Mouse (Mus musculus) left cerebral cortex, postnatal 14 days (tissue): ENCODE data around the gene Eps8l3. TPM values are rescaled to one million over a fixed set of nuclear protein-coding genes. Genes with fewer than 3 reads are reported as not detected.
A peak's percentile ranks its signal among the peaks of the same experiment; 100 is the strongest.
"Not testable (repeated sequence)": the region's sequence is repeated elsewhere in the genome, so short reads cannot be mapped to it uniquely, and the experiment has no call there.

Experiments
- DNase-seq, 2 experiments: peaks; one replicate each; pipeline ENCODE4 v3.0.0; 2021 to 2022; ENCODE audit warnings: low spot score in 2 of 2, mixed read lengths in 1 of 2
- intact Hi-C: fragments of 180-260 bp; cut with DNase I; formaldehyde crosslinking; loops from one replicate; pipeline ENCODE4 v1.15.1; 2025
- total RNA-seq, 2 experiments: library from RNA; stranded (reverse); gene quantifications; 2 replicates each; pipeline ENCODE4 v1.2.3; 2021

Gene Eps8l3
- total RNA-seq, 2 experiments from 2014 or later: not detected

DNA sequence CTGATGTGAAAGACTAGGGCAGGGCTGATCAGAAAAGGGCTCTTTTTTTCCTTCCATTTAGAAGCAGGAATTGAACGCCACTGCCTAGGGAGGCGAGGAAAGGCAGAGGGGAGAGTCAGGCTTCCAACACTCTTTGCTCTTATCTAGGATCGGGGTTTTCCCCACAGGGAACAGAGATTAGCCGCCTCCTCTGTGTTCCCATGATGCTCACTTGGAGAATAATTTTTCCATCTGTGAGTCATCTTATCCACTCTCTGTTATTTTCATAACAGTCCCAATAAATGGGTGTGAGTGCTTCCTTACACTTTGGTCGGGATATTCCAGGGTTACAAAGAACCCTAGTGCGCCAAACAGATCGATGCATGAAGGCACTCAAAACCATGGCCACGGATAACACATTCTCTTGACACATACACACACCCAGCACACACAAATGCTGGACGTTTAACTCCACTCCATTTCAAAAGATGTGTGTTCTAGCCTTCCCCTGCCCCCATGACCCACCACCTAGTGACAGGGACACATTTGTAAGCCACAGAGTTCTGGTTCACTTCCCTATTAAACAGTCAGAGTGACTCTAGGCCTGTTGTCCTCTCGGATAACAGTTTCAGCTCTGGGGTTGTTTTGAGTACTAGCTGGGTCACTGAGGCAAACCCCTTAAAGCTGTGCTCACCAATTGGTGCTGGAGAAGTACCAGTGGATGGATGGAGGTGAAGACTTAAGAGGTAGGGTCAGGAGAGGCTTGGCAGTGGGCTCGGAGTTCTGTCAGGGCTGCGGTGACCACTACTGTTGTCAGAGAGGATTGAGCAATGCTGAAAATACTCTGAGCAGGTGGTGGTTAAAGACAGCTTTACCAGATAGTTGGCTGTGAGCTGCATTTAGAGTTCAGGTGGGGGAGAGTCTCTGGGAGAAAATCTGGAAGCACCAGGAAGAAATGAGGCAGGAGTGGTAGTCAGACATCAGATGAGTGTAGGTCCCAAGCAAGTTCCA, 1.0 kb downstream of the Eps8l3 start:
- intact Hi-C loops: no loop called here
- no peak for DNase-seq

DNA sequence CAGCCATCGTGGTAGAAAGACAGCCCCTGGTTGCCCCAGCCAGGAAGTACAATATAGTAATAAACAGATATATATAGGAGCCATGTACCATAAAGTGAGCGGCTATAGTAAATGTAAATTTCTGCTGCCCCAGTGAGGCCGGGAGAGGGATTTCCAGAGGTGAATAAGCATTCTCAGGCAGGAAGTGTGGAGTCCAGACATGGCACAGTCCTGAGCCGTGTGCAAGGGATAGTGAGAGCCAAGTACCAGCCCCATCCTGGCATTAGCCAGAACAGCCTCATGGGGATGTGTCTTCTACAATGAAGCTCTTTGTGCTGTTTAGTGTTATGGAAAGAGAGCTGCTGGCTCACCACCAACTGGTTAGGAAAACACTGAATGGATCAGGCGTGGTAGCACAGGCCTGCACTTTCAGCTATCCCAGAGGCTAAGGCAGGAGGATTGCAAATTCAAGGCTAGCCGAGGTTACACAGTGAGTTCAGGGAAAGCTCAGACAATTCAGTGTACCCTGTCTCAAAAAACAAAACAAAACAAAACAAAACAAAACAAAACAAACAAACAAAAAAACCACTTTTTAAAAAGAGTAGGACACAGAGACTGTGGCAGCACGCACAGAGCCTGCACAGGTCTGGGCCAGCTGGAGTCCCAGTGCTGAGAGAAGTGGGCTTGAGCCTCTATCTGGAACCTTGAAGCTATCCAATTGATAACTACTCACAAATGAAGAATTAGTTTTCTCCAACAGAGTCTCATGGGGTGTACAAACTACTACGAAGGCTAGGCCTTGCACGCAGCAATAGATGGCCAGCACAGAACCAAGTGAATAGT, 10.9 kb downstream of the Eps8l3 start:
- intact Hi-C loops: no loop called here
- peak; percentile 68 to 84 for DNase-seq

- intact Hi-C loops, DNase-seq: not testable (repeated sequence)
These were observed 12.2 kb downstream of the Eps8l3 start for GRCm38 (mm10) chr3:107889236-107889635.

- intact Hi-C loops: no loop called here
These were observed 18.2 kb downstream of the Eps8l3 start for GRCm38 (mm10) chr3:107895194-107895719.

GRCm38 (mm10) chr3:107895720-107896569, 18.9 kb downstream of the Eps8l3 start, which contains the start of gene Gstm5:
Gstm5 (plus strand) TSS chr3:107895821.
- DNase-seq: peak; percentile 86 to 87
- intact Hi-C loops: no loop called here

More at GRCm38 (mm10) chr3:107895194-107895719, 18.2 kb downstream of the Eps8l3 start:
- DNase-seq: no peak

- intact Hi-C loops: no loop called here
- DNase-seq: no peak
These were observed 21.7 kb downstream of the Eps8l3 start for GRCm38 (mm10) chr3:107898691-107899090.

DNA sequence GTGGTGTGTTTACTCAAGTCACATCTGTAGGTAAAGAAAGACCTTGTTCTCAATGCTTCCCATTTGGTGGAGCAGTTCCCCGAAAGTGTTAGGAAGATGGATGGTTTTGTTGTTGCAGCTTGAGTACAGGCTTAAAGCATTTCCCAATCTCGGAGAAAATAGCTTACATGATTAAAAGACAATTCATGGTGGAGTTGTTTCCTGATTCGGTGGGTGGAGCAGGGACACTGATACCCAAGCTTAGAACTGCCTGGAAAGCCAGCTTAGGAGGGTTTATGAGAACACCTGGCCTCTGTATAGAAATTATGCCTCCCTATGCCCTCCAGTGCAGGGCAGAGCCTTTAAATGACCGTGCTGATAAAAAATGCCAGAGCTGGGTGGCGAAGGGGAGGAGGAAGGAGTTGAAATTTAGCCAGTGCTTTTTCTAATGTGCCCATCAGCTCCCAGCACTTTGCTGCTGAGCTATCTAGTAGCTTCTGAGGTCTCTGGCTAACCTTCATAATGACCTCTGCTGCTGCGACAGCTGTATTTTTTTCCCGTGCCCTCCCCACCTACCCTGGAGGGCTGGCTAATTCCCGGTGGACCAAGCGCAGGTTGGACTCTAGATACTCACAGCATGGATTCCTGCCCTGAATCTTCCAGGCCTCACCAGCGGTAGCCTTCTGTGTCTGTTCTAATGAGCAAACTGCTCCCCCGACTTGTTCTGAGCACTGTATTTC, 24.1 kb downstream of the Eps8l3 start:
- intact Hi-C loops: no loop called here
- no peak for DNase-seq

GRCm38 (mm10) chr3:107905942-107906341, 28.9 kb downstream of the Eps8l3 start:
- intact Hi-C loops: no loop called here
- DNase-seq: no peak

DNA sequence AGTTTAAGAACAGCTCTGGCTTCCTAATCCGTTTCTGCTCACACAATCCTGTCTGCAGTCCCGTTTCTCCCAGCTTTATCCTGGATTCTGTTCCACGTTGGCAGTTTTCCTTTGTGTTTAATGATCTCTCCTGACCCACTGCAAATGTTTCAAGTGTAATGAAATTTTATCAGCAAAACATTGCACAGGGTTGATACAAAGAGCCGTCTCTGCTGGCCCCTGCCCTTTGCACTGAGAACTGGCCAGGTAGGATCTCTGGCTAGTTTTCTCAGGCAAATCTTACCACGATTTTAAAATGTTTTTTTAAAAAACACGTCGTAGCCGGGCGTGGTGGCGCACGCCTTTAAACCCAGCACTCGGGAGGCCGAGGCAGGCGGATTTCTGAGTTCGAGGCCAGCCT, 39.6 kb downstream of the Eps8l3 start:
- intact Hi-C loops: loop anchor here (5.0 kb wide), 1 partner anchor 219 kb away; the partner anchor contains the start of gene Ahcyl1
- no peak for DNase-seq

- DNase-seq: no peak
- intact Hi-C loops: loop anchor here (5.0 kb wide), 1 partner anchor 220 kb away; the partner anchor contains the start of gene Ahcyl1
These were observed 40.1 kb downstream of the Eps8l3 start for GRCm38 (mm10) chr3:107917097-107917496.

DNA sequence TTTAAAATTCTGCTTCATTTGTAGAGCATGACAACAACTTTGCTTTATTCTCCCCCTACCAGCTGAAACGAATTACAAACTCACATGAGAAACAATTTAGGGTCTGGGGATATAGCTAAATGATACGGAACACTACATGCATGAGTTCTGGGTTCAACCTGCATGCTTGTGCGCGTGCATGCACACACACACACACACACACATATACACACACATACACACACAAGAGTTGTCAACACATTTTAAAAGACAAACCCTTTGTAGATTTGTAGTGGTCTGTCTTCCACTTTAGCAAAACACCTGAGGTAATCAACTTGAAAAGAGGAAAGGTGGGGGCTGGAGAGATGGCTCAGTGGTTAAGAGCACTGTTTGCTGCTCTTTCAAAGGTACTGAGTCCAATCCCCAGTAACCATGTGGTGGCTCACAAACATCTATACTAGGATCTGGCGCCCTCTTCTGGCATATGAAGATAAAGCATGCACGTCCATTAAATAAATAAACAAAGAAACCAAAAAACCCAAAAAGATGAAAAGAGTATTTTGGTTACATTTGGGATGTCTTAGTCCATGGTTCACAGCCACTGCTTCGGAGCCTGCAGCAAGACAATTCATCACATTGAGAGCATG, 40.9 kb downstream of the Eps8l3 start:
- DNase-seq: peak; percentile 83 to 84
- intact Hi-C loops: loop anchor here (1.0 to 5.0 kb wide), 2 partner anchors 51 to 221 kb away; partner anchors contain the start of gene Ahcyl1

DNA sequence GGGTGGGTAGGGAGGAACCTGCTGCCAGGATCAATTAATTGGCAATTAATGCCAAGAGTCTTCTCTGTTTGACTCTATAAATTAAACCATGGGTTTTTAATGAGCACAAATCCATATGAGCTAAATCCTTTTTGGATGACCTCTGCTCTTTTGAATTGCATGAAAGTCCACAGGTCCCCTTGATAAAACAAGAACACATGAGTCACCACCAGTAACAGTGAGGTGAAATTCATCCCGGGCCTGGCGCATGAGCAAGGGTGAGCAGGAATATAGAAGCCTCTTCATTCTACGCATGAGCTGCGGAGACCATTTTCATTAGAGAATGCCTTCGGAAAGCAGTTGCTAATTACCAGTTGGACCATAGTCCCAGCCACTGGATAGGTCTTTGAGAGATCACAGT, 43.3 kb downstream of the Eps8l3 start:
- no peak for DNase-seq
- intact Hi-C loops: no loop called here

- intact Hi-C loops: no loop called here
- no peak for DNase-seq
These were observed 48.3 kb downstream of the Eps8l3 start for GRCm38 (mm10) chr3:107925335-107925734.

DNA sequence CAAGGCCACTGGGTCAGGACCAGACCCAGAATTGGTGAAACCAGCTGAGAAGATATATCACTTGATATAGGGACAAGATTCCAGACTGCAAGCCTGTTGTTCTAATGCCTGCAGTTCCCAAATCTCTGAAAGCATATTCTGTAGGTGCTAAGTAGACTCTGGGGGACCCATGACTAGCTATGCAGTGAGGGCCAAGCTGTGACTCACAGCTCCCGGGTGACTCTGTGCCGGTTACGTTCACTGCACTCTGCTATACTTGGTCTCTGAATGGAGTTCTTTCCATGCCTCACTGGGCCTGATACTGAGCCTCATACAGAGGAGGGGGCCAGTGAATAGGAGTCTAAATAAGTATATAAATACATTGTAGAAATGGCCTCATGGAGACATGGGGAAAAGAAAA, 50.8 kb downstream of the Eps8l3 start:
- DNase-seq: no peak
- intact Hi-C loops: no loop called here

- intact Hi-C loops: no loop called here
- no peak for DNase-seq
These were observed 51.7 kb downstream of the Eps8l3 start for GRCm38 (mm10) chr3:107928691-107929090.

GRCm38 (mm10) chr3:107929243-107929642, 52.2 kb downstream of the Eps8l3 start:
- intact Hi-C loops: no loop called here
- DNase-seq: no peak

DNA sequence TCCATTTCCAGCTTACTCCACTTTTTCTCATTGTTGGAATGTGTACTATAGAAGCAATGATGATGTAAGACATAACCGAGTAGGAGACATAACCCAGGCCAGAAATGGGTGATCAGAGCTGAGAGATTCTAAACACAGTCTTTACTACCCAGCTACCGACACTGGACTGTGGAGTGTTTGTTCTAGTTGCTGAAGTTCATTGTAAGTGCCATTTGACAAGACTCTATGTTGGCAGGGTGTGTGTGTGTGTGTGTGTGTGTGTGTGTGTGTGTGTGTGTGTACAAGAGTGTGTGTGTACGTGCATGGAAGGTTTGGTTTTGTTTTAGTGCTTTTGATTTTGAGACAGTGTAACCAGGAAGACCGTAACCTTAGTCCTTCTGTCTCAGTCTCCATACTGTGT, 52.7 kb downstream of the Eps8l3 start:
- intact Hi-C loops: no loop called here
- DNase-seq: no peak

DNA sequence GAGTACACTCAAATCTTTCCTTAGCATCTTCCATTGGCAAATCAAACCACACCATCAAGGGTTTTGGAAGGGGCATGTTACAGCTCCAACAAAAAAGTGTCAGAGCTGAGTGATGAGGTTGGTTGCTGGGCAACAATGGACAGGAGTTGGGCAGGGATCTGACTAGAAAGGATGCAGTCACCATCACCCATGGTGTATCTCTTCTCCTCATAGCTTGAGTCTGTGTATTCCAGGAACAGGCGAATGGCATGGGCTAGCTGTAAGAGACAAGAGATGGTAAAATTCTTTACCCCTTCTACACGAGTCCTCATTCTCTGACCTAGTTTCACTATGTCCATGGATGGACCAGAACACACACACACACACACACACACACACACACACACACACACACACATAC, 54.1 kb downstream of the Eps8l3 start:
- no peak for DNase-seq
- intact Hi-C loops: no loop called here
